Mouse (Mus musculus) brain, embryonic 18.5 days (tissue): ENCODE measurements at regions not wholly inside any gene's neighbourhood (a gene's known extent, or its start where the extent isn't known, plus 50 kb on each side); places are given as distances from the start of the nearest gene placed in this dataset.

ENCODE experiments used
- DNase-seq: peaks from one replicate; pipeline ENCODE4 v3.0.0-alpha.2; 2012; ENCODE audit warnings: low read depth, low spot score

- DNase-seq: no peak
Observed at GRCm38 (mm10) chr12:35640911-35641345, 106.1 kb upstream of the Ahr start.

GRCm38 (mm10) chr12:35623484-35623883, 88.6 kb upstream of the Ahr start:
- no peak for DNase-seq

- DNase-seq: no peak
Observed at GRCm38 (mm10) chr12:35614885-35615284, 80.0 kb upstream of the Ahr start.

- DNase-seq: no peak
Observed at GRCm38 (mm10) chr12:35607652-35608051, 72.8 kb upstream of the Ahr start.

GRCm38 (mm10) chr12:35603742-35604141, 68.9 kb upstream of the Ahr start:
- DNase-seq: no peak

DNA sequence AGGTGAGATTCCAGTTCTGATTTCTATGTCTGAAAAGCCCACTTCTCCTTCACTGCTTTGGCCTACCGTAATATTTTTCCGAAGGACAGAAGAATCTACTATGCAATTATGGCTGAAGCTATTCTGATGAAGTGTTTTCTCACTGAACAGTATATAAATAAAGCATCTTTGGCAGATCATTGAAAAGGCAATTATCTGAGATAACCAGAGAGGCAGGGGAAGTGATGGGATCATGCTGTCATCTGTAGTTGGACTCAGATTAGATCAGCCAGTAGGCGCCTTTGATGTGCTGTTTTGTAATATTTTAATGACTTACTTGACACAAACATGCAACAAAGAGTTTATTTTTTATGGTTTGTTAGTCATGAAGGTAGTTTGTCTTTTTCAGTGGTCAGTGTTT, 67.8 kb upstream of the Ahr start:
- no peak for DNase-seq

- DNase-seq: no peak
Observed at GRCm38 (mm10) chr12:35598298-35598697, 63.5 kb upstream of the Ahr start.

GRCm38 (mm10) chr12:35592866-35593265, 58.0 kb upstream of the Ahr start:
- DNase-seq: no peak
